In the genomic region with DNA sequence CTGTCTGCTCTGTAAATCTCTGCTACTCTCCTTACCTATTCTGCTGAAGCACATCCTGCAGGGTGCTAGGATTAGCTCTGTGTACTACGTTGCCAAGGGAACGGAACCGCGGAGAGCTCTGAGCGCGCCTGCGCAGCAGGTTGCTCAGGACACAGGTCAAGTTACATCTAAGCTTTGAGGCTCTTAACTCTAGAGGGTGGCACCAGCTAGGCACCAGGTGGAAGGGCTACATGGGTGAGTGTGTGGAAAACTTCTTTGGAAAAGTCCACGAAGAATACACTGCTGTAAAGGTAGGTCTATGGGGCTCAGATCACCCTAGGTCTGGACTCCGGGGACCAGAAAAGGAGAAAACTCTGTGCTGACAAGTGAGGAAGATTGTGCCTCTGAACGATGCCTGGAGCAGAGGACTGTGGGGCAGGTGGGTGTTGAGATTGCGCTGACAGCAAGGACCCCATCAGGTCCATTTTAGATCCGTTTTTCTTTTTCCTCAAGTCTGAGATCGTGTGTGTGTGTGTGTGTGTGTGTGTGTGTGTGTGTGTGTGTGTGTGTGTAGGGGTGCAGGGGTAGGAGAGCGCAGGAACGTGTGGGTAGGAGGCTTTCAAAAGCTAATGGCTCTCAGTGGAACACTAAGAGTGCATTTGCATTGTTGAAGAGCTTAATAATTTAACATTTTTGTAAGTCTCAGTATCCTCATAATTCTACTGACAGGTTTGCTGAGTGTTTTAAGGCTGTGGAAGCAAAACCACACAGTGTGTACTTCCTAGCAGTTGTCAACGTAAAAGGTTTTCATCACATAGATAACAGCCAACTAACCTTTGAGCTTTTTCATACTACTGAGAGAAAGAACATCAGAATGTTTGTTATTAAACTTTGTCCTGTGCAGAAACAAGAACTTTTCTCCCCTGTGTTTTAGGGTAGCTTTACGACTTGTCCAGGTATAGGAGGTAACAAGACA, we compare ENCODE assay signal across 9 mouse cellular contexts. TPM values are rescaled to one million over a fixed set of nuclear protein-coding genes. Genes with fewer than 3 reads are reported as not detected.
DNase-seq lines count a peak whose midpoint lies in the region; ATAC-seq lines count a peak whose summit lies in the region.
"Had no signal": no experiment of that assay in that cellular context is flagged by ENCODE, and none has a peak within 500 bp of the region (broad histone marks: within the 10 kb centered on the region; RNA-seq: fewer than 3 reads in every experiment).

No protein-coding gene starts in this region.

- ATAC-seq in embryonic facial prominence, embryonic 13.5 days (ENCODE audit: insufficient number of reproducible peaks, insufficient read depth, low FRiP score, low TSS enrichment, low read depth): peak; percentile 87
- peak; percentile 98 for ATAC-seq in hindbrain, embryonic 16.5 days

- no peak overlapping the region for H3K9ac ChIP-seq in embryonic facial prominence, embryonic 13.5 days
- H3K9ac ChIP-seq in hindbrain, embryonic 16.5 days (ENCODE audit: low read depth, low read length): peak overlapping the region; percentile 23; the same call in 1 of the 2 replicates

- no peaks in the 10 kb centered on the region for H3K9me3 ChIP-seq in embryonic facial prominence, embryonic 13.5 days
- H3K9me3 ChIP-seq in hindbrain, embryonic 16.5 days (ENCODE audit: control insufficient read depth, low read length): no peaks in the 10 kb centered on the region
- H3K9me3 ChIP-seq: megakaryocyte, embryonic 14.5 days had no signal

- WGBS in embryonic facial prominence, embryonic 13.5 days: 19% methylated on average over 17 of the region's 17 CpGs
- 20% methylated on average over 17 of the region's 17 CpGs for WGBS in hindbrain, embryonic 16.5 days

- peak; percentile 25 for DNase-seq in ovary, postnatal 36 days (ENCODE audit: low spot score)
- DNase-seq in ovary, postnatal 10 days (ENCODE audit: low spot score): no peak
- peak; percentile 3 to 41 for DNase-seq in left cerebral cortex, adult 18-20 months (ENCODE audit: low spot score in 2 of 2)
- peak; percentile 69 for DNase-seq in lung, postnatal 25 days (ENCODE audit: low spot score)
- DNase-seq in retina, postnatal 7 days (ENCODE audit: low read depth, low spot score): peak; percentile 43
- no peak for DNase-seq in urinary bladder, postnatal 14 days (ENCODE audit: low spot score)

- no peaks in the 10 kb centered on the region for H3K36me3 ChIP-seq in embryonic facial prominence, embryonic 13.5 days
- H3K36me3 ChIP-seq in hindbrain, embryonic 16.5 days (ENCODE audit: control insufficient read depth, insufficient read depth, low read length): no peaks in the 10 kb centered on the region

- peak overlapping the region; percentile 48 for H3K4me2 ChIP-seq in embryonic facial prominence, embryonic 13.5 days
- H3K4me2 ChIP-seq in hindbrain, embryonic 16.5 days (ENCODE audit: low read length): peak overlapping the region; percentile 69

- peaks cover 8% of the 10 kb centered on the region for H3K4me1 ChIP-seq in embryonic facial prominence, embryonic 13.5 days
- H3K4me1 ChIP-seq in hindbrain, embryonic 16.5 days (ENCODE audit: control insufficient read depth, insufficient read depth, low read depth, low read length): peaks cover 5% of the 10 kb centered on the region; the same call in 1 of the 2 replicates

- H3K4me3 ChIP-seq in embryonic facial prominence, embryonic 13.5 days: 0 out of 2 replicates have a peak overlapping the region, but pooled peaks have one; percentile 4
- peak overlapping the region; percentile 34 for H3K4me3 ChIP-seq in hindbrain, embryonic 16.5 days (ENCODE audit: low read length)

- no peaks in the 10 kb centered on the region for H3K27me3 ChIP-seq in embryonic facial prominence, embryonic 13.5 days
- H3K27me3 ChIP-seq in hindbrain, embryonic 16.5 days (replicated peaks; ENCODE audit: control insufficient read depth, insufficient read depth, low read length): no peaks in the 10 kb centered on the region

- H3K27ac ChIP-seq in embryonic facial prominence, embryonic 13.5 days: no peak overlapping the region
- H3K27ac ChIP-seq in hindbrain, embryonic 16.5 days (ENCODE audit: low read depth, low read length): no peak overlapping the region

RNA-seq across cellular contexts. Expression of a gene that starts 12.8 kb away (rescaled TPM):
- polyA plus RNA-seq in embryonic facial prominence, embryonic 13.5 days (2015; fragmentation: Nextera tagmentation; extraction: Ambion mirVana): 0.39 and 0.70 TPM in 2 replicates
- polyA plus RNA-seq in hindbrain, embryonic 16.5 days (2015; fragmentation: Nextera tagmentation; extraction: Ambion mirVana): 8.8 and 10.0 TPM in 2 replicates
- total RNA-seq in left cerebral cortex, adult 18-20 months (2021): not detected

RNA-seq across cellular contexts. Expression of a gene that starts 28.2 kb away (rescaled TPM):
- 1.5 and 1.6 TPM in 2 replicates for polyA plus RNA-seq in embryonic facial prominence, embryonic 13.5 days (2015; fragmentation: Nextera tagmentation; extraction: Ambion mirVana)
- polyA plus RNA-seq in hindbrain, embryonic 16.5 days (2015; fragmentation: Nextera tagmentation; extraction: Ambion mirVana): 3.2 and 3.4 TPM in 2 replicates
- total RNA-seq in left cerebral cortex, adult 18-20 months (2021): 1 to 10 TPM; 2.0 to 2.4 TPM

RNA-seq across cellular contexts. Expression of a gene that starts 30.9 kb away (rescaled TPM):
- polyA plus RNA-seq in embryonic facial prominence, embryonic 13.5 days (2015; fragmentation: Nextera tagmentation; extraction: Ambion mirVana): not detected in 2 replicates
- 0.19 and 0.24 TPM in 2 replicates for polyA plus RNA-seq in hindbrain, embryonic 16.5 days (2015; fragmentation: Nextera tagmentation; extraction: Ambion mirVana)
- total RNA-seq in left cerebral cortex, adult 18-20 months (2021): not detected

RNA-seq across cellular contexts. Expression of a gene that starts 41.8 kb away (rescaled TPM):
- 446 and 470 TPM in 2 replicates for polyA plus RNA-seq in embryonic facial prominence, embryonic 13.5 days (2015; fragmentation: Nextera tagmentation; extraction: Ambion mirVana)
- 537 and 609 TPM in 2 replicates for polyA plus RNA-seq in hindbrain, embryonic 16.5 days (2015; fragmentation: Nextera tagmentation; extraction: Ambion mirVana)
- total RNA-seq in left cerebral cortex, adult 18-20 months (2021): 100 to 1,000 TPM; 247 to 264 TPM

RNA-seq across cellular contexts. Expression of a gene that starts 42.5 kb away (rescaled TPM):
- polyA plus RNA-seq in embryonic facial prominence, embryonic 13.5 days (2015; fragmentation: Nextera tagmentation; extraction: Ambion mirVana): 121 and 124 TPM in 2 replicates
- polyA plus RNA-seq in hindbrain, embryonic 16.5 days (2015; fragmentation: Nextera tagmentation; extraction: Ambion mirVana): 85.1 and 87.3 TPM in 2 replicates
- 10 to 100 TPM; 43.4 to 53.4 TPM for total RNA-seq in left cerebral cortex, adult 18-20 months (2021)

Comparison
In these comparisons a context has a peak if more than half of its experiments do, and no peak if none do; other contexts are left out.
1. DNase-seq: peak in ovary, postnatal 36 days (single experiment), left cerebral cortex, adult 18-20 months (2 of 2), lung, postnatal 25 days (single experiment) and retina, postnatal 7 days (single experiment); none in ovary, postnatal 10 days (single experiment) and urinary bladder, postnatal 14 days (single experiment).